Mouse (Mus musculus) stomach, adult 2 months (tissue): ENCODE results near the gene Olfr1428. TPM values are rescaled to one million over a fixed set of nuclear protein-coding genes. Genes with fewer than 3 reads are reported as not detected.

ENCODE experiments used
- polyA plus RNA-seq: library from polyadenylated mRNA; depleted of rRNA; stranded (reverse); fragments of >200 nt; gene quantifications from 2 replicates; pipeline ENCODE4 v1.2.3, GENCODE M21; 2012; rRNA removed

The Olfr1428 gene
- not detected in 2 replicates for polyA plus RNA-seq

DNA sequence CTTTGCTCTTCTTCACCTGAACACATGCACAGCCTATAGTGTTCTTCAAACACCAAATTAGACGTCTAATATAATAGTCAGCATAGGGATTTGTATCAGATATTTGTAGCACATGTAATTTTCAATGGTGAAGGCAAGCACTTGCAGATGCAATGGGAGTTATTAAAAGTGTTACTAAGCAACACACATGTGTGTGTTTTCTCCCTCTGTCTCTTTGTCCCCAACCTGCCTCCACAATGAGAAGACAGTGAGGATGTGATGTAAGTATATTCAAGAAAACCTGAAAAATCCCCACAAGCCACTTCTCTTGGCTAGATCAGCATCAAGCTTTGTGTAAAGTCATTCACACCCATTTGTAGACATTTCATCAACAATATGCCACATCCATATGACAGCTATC, at the start of gene Olfr1428:
Gene Olfr1428, minus strand, starts transcription at position 101 of the 400 bp plus-strand sequence.

DNA sequence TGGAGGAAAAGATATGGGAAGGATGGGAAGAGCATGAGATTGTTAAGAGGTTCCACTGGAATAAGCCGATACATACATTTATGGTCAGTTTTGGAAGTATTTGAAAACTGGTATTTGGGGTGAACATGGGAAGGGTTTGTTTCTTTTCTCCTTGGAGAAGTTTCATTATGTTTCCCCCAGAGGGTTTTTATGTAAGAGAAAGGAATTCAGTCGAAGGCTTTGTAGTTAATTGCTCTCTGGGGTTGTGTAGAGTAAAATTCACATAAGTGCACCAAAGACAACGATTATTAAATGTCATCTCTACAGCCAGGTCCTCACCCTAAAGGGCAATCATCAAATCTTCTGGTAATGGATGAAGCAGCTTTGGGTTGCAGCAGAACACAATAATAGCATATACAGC, 7.4 kb upstream of the Olfr1428 start, which contains the start of gene Olfr76:
Gene Olfr76, minus strand, starts transcription at position 101 of the 400 bp plus-strand sequence.

DNA sequence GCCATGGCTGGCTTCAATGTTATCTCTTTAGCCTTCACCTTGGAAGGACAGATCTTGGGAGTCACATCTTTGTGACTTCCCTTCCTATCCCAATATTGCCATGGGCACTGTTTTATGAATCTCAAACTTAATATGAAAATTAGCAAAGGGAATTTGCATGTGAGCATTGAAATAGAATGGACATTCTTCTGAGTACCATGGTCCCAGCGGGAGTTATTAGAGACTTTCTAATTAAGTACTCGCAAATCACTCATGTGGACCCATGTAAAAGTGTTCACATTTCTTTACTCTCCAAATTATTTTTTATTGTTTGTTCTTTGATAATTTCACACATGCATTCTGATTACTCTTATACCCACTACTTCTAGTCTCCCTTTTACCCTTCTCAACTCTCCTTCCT, 12.5 kb downstream of the Olfr1428 start, which contains the start of gene Olfr1427:
Gene Olfr1427, minus strand, starts transcription at position 101 of the 400 bp plus-strand sequence.

GRCm38 (mm10) chr19:12091913-12092312, 23.8 kb downstream of the Olfr1428 start, which contains the start of gene Olfr1426:
TSS of gene Olfr1426 (minus strand) at chr19:12092013.

GRCm38 (mm10) chr19:12077631-12078030, 38.1 kb downstream of the Olfr1428 start, which contains the start of gene Olfr1425:
TSS of gene Olfr1425 (minus strand) at chr19:12077731.

GRCm38 (mm10) chr19:12062582-12062981, 53.1 kb downstream of the Olfr1428 start, which contains the start of gene Olfr1424:
TSS of gene Olfr1424 (minus strand) at chr19:12062682.

Other genes starting within 250 kb of the Olfr1428 start
- not detected in 2 replicates for gene Olfr1419, start 240.8 kb downstream of the Olfr1428 start, polyA plus RNA-seq
- not detected in 2 replicates for gene Olfr1420, start 229.3 kb downstream of the Olfr1428 start, polyA plus RNA-seq
- gene Patl1, start 203.5 kb downstream of the Olfr1428 start, polyA plus RNA-seq = 3.5 and 5.7 TPM in 2 replicates
- 3.5 and 5.6 TPM in 2 replicates for gene Osbp, start 150.0 kb downstream of the Olfr1428 start, polyA plus RNA-seq
- gene Olfr1423, start 74.6 kb downstream of the Olfr1428 start, polyA plus RNA-seq = not detected in 2 replicates
- not detected in 2 replicates for gene Olfr1424, start 53.2 kb downstream of the Olfr1428 start, polyA plus RNA-seq
- gene Olfr1425, start 38.2 kb downstream of the Olfr1428 start, polyA plus RNA-seq = not detected in 2 replicates
- not detected in 2 replicates for gene Olfr1426, start 23.9 kb downstream of the Olfr1428 start, polyA plus RNA-seq
- not detected in 2 replicates for gene Olfr1427, start 12.6 kb downstream of the Olfr1428 start, polyA plus RNA-seq
- gene Olfr76, start 7.3 kb upstream of the Olfr1428 start, polyA plus RNA-seq = not detected in 2 replicates
- gene Olfr1555-ps1, start 54.2 kb upstream of the Olfr1428 start, polyA plus RNA-seq = not detected in 2 replicates
- gene Olfr1431, start 84.7 kb upstream of the Olfr1428 start, polyA plus RNA-seq = not detected in 2 replicates
- not detected in 2 replicates for gene Olfr1432, start 116.7 kb upstream of the Olfr1428 start, polyA plus RNA-seq
- not detected in 2 replicates for gene Olfr262, start 125.8 kb upstream of the Olfr1428 start, polyA plus RNA-seq
- not detected in 2 replicates for gene Olfr235, start 145.1 kb upstream of the Olfr1428 start, polyA plus RNA-seq
- not detected in 2 replicates for gene Olfr1434, start 164.0 kb upstream of the Olfr1428 start, polyA plus RNA-seq
- gene Olfr1436, start 183.2 kb upstream of the Olfr1428 start, polyA plus RNA-seq = not detected in 2 replicates
- not detected in 2 replicates for gene Olfr1437, start 209.2 kb upstream of the Olfr1428 start, polyA plus RNA-seq
- gene Olfr1438-ps1, start 220.0 kb upstream of the Olfr1428 start, polyA plus RNA-seq = not detected in 2 replicates